Mouse (Mus musculus): Measurements from ENCODE around the gene Zmiz1.

Zmiz1 gene

GRCm38 (mm10) chr14:25635746-25636145, 176.8 kb downstream of the Zmiz1 start:
- in situ Hi-C loops (cut with MboI, MseI): no loop called here

GRCm38 (mm10) chr14:25636297-25636696, 177.3 kb downstream of the Zmiz1 start:
- in situ Hi-C loops (cut with MboI, MseI): no loop called here

- in situ Hi-C loops (cut with MboI, MseI): no loop called here
These were observed 180.3 kb downstream of the Zmiz1 start for GRCm38 (mm10) chr14:25639120-25639758.

- in situ Hi-C loops (cut with MboI, MseI): no loop called here
These were observed 181.0 kb downstream of the Zmiz1 start for GRCm38 (mm10) chr14:25639979-25640378.

GRCm38 (mm10) chr14:25640421-25641056, 181.6 kb downstream of the Zmiz1 start:
- in situ Hi-C loops (cut with MboI, MseI): no loop called here

- in situ Hi-C loops (cut with MboI, MseI): no loop called here
These were observed 182.1 kb downstream of the Zmiz1 start for GRCm38 (mm10) chr14:25641067-25641466.

GRCm38 (mm10) chr14:25645717-25646116, 186.7 kb downstream of the Zmiz1 start:
- in situ Hi-C loops (cut with MboI, MseI): no loop called here

- in situ Hi-C loops (cut with MboI, MseI): no loop called here
These were observed 187.2 kb downstream of the Zmiz1 start for GRCm38 (mm10) chr14:25646161-25646621.

- in situ Hi-C loops (cut with MboI, MseI): no loop called here
These were observed 192.1 kb downstream of the Zmiz1 start for GRCm38 (mm10) chr14:25651131-25651530.

GRCm38 (mm10) chr14:25651905-25652304, 192.9 kb downstream of the Zmiz1 start:
- in situ Hi-C loops (cut with MboI, MseI): no loop called here

- in situ Hi-C loops (cut with MboI, MseI): no loop called here
These were observed 195.6 kb downstream of the Zmiz1 start for GRCm38 (mm10) chr14:25654401-25655197.

- in situ Hi-C loops (cut with MboI, MseI): no loop called here
These were observed 201.7 kb downstream of the Zmiz1 start for GRCm38 (mm10) chr14:25660661-25661060.

- in situ Hi-C loops (cut with MboI, MseI): no loop called here
These were observed 202.4 kb downstream of the Zmiz1 start for GRCm38 (mm10) chr14:25661185-25661920.

- in situ Hi-C loops (cut with MboI, MseI): no loop called here
These were observed 204.8 kb downstream of the Zmiz1 start for GRCm38 (mm10) chr14:25663649-25664309.

- in situ Hi-C loops (cut with MboI, MseI): no loop called here
These were observed 205.3 kb downstream of the Zmiz1 start for GRCm38 (mm10) chr14:25664310-25664695.

GRCm38 (mm10) chr14:25665314-25665970, 206.5 kb downstream of the Zmiz1 start:
- in situ Hi-C loops (cut with MboI, MseI): no loop called here

- in situ Hi-C loops (cut with MboI, MseI): no loop called here
These were observed 207.8 kb downstream of the Zmiz1 start for GRCm38 (mm10) chr14:25666668-25667376.

GRCm38 (mm10) chr14:25667587-25667986, 208.6 kb downstream of the Zmiz1 start:
- in situ Hi-C loops (cut with MboI, MseI): no loop called here

GRCm38 (mm10) chr14:25679625-25680024, 220.6 kb downstream of the Zmiz1 start:
- in situ Hi-C loops (cut with MboI, MseI): no loop called here

GRCm38 (mm10) chr14:25682020-25682419, 223.0 kb downstream of the Zmiz1 start:
- in situ Hi-C loops (cut with MboI, MseI): no loop called here

Measured in regulatory T cell (primary cell).